Mouse (Mus musculus) midbrain, embryonic 14.5 days (tissue): ENCODE measurements at regions not wholly inside any gene's neighbourhood (a gene's known extent, or its start where the extent isn't known, plus 50 kb on each side); places are given as distances from the start of the nearest gene placed in this dataset.

ENCODE experiments used
- ATAC-seq: fragments of 200-750 bp; cut with Nextera tagmentation; 2 replicates; pipeline ENCODE4 v1.8.0; 2017; ENCODE audit warnings: moderate number of reproducible peaks, moderate library complexity; ENCODE audit not compliant: low FRiP score, low TSS enrichment
- DNase-seq: peaks from one replicate; pipeline ENCODE4 v3.0.0-alpha.2; 2015
- H3K27ac ChIP-seq: fragments of 300-500 bp; sonication (generic); replicated peaks from 2 replicates; pipeline ENCODE4 v1.5.1; 2014; ENCODE audit warnings: mild to moderate bottlenecking, low read depth, low read length, moderate library complexity
- H3K27me3 ChIP-seq: fragments of 300-500 bp; sonication (generic); 2 replicates; pipeline ENCODE4 v1.6.1; 2014; ENCODE audit warnings: low read length, control low read depth, mixed read lengths; ENCODE audit not compliant: control insufficient read depth, insufficient read depth
- H3K36me3 ChIP-seq: fragments of 300-500 bp; sonication (generic); 2 replicates; pipeline ENCODE4 v1.6.1; 2014; ENCODE audit warnings: low read length, control low read depth; ENCODE audit not compliant: control insufficient read depth, insufficient read depth
- H3K4me1 ChIP-seq: fragments of 300-500 bp; sonication (generic); 2 replicates; pipeline ENCODE4 v1.6.1; 2014; ENCODE audit warnings: mild to moderate bottlenecking, antibody characterized with exemption, low read length, control low read depth; ENCODE audit not compliant: control insufficient read depth, insufficient read depth
- H3K4me2 ChIP-seq: fragments of 300-500 bp; sonication (generic); 2 replicates; pipeline ENCODE4 v1.6.1; 2014; ENCODE audit warnings: mild to moderate bottlenecking, low read length, moderate library complexity
- H3K4me3 ChIP-seq: fragments of 300-500 bp; sonication (generic); replicated peaks from 2 replicates; pipeline ENCODE4 v1.5.1; 2014; ENCODE audit warnings: low read depth, low read length
- H3K9ac ChIP-seq: fragments of 300-500 bp; sonication (generic); replicated peaks from 2 replicates; pipeline ENCODE4 v1.6.1; 2014; ENCODE audit warnings: mild to moderate bottlenecking, low read length, moderate library complexity
- H3K9me3 ChIP-seq: fragments of 300-500 bp; sonication (generic); 2 replicates; pipeline ENCODE4 v1.6.1; 2016; ENCODE audit warnings: low read length, control low read depth, mixed read lengths; ENCODE audit not compliant: control insufficient read depth
- WGBS: fragments of 180-500 bp; shearing (Covaris S2); extraction: QIAGEN DNeasy Blood & Tissue Kit; methylation state at CpG from one replicate; pipeline ENCODE4 v1.1.7; 2014; 5-methylcytosine and 5-hydroxymethylcytosine counted together

GRCm38 (mm10) chr8:127662776-127663499 lies 599.2 kb downstream of the Pard3 start:
- Histone ChIP-seq H3K9ac (no peak overlapping the region), H3K27ac (no peak overlapping the region), H3K4me3 (no peak overlapping the region), H3K9me3 (no peaks in the 10 kb centered on the region), H3K4me2 (no peak overlapping the region), H3K36me3 (no peaks in the 10 kb centered on the region), H3K4me1 (no peaks in the 10 kb centered on the region), H3K27me3 (no peaks in the 10 kb centered on the region)
- 95% methylated on average over 2 of the region's 2 CpGs for WGBS
- no peak for DNase-seq
- ATAC-seq, result no peak

DNA sequence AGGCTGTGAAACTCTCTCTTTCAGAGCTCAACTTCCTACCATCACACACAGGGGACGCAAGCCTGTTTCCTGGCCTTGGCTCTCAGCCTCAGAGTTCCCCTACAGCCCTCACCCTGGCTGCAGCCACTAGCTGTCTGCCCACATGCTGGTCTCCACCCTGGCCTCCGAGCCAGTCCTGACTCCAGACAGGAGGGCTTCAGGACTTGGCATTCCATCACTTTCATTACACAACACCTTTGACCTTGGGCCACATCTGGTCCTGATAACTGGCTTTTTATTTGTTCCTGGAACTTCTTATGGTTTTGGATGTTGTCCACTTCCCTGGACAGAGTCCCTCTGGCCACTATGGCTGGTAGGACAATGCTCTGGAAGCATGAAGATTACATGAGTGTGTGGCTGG lies 602.9 kb downstream of the Pard3 start:
- Histone ChIP-seq H3K9me3 (no peaks in the 10 kb centered on the region), H3K27ac (no peak overlapping the region), H3K4me1 (no peaks in the 10 kb centered on the region), H3K9ac (no peak overlapping the region), H3K36me3 (no peaks in the 10 kb centered on the region), H3K4me3 (no peak overlapping the region), H3K4me2 (no peak overlapping the region), H3K27me3 (no peaks in the 10 kb centered on the region)
- DNase-seq (no peak), ATAC-seq (no peak)
- WGBS, result 83% methylated on average over 2 of the region's 2 CpGs

DNA sequence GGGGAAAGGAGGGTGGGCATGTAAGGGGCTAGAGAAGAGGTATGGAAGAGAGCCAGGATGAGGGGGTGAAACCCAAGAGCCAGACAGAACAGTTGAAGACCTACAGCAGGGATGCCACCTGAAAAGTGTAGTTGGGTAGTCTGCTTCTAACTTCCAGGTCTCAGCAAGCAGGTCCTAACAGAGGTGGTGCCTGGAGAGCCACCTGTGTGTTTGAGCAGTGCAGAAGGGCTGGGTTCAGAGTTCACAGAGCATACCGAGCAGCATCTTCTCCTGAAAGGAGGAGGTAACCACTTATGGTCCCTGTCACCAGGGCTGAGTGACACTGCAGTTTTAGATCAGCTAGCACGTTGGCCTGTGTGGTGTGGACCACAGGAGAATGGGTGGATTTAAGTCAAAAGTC lies 605.3 kb downstream of the Pard3 start:
- Histone ChIP-seq H3K4me1 (no peaks in the 10 kb centered on the region), H3K27ac (no peak overlapping the region), H3K9me3 (no peaks in the 10 kb centered on the region), H3K9ac (no peak overlapping the region), H3K27me3 (no peaks in the 10 kb centered on the region), H3K4me2 (no peak overlapping the region), H3K36me3 (no peaks in the 10 kb centered on the region), H3K4me3 (no peak overlapping the region)
- WGBS, result 81% methylated on average over 2 of the region's 2 CpGs
- DNase-seq (no peak), ATAC-seq (no peak)

- ATAC-seq (no peak), DNase-seq (no peak)
- no peak overlapping the region for H3K4me3 ChIP-seq
- no peak overlapping the region for H3K4me2 ChIP-seq
- no peaks in the 10 kb centered on the region for H3K36me3 ChIP-seq
- H3K9ac ChIP-seq, result no peak overlapping the region
- no peaks in the 10 kb centered on the region for H3K4me1 ChIP-seq
- H3K9me3 ChIP-seq, result no peaks in the 10 kb centered on the region
- WGBS, result 89% methylated on average over 1 of the region's 1 CpGs
- no peaks in the 10 kb centered on the region for H3K27me3 ChIP-seq
- H3K27ac ChIP-seq, result no peak overlapping the region
These were observed 610.4 kb downstream of the Pard3 start for GRCm38 (mm10) chr8:127674063-127674462.

DNA sequence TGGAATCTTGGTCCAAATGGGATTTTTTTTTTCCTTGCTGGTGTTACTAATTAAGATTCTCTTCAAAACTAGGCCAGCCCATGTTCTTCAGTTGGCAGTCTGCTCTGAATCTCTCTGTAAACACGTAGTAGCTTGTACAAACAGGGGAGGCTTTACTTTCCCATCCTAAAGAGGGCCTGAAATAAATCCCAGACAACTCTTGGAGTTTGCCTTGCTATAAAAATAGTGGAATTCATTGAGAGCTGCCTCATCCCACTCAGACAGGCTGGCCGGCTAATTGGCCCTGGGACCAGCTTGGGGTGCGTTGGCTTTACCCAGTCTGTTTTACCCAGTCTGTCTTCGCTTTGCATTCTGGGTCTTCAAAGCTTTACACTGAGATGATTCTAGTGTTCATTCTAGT lies 611.7 kb downstream of the Pard3 start:
- ATAC-seq (no peak), DNase-seq (no peak)
- 89% methylated on average over 4 of the region's 4 CpGs for WGBS

GRCm38 (mm10) chr8:127680205-127680604 lies 616.5 kb downstream of the Pard3 start:
- no peak for DNase-seq

More for the DNA sequence above, 611.7 kb downstream of the Pard3 start:
- no peak overlapping the region for H3K4me2 ChIP-seq
- no peak overlapping the region for H3K27ac ChIP-seq
- no peaks in the 10 kb centered on the region for H3K27me3 ChIP-seq
- no peak overlapping the region for H3K4me3 ChIP-seq
- no peaks in the 10 kb centered on the region for H3K9me3 ChIP-seq
- H3K9ac ChIP-seq, result no peak overlapping the region
- no peaks in the 10 kb centered on the region for H3K36me3 ChIP-seq
- H3K4me1 ChIP-seq, result no peaks in the 10 kb centered on the region

GRCm38 (mm10) chr8:127684213-127684612 lies 620.5 kb downstream of the Pard3 start:
- no peak overlapping the region for H3K9ac ChIP-seq
- no peaks in the 10 kb centered on the region for H3K36me3 ChIP-seq
- H3K4me1 ChIP-seq, result no peaks in the 10 kb centered on the region
- no peak overlapping the region for H3K4me2 ChIP-seq
- no peaks in the 10 kb centered on the region for H3K27me3 ChIP-seq
- no peak overlapping the region for H3K27ac ChIP-seq
- no peaks in the 10 kb centered on the region for H3K9me3 ChIP-seq
- DNase-seq (peak; percentile 7), ATAC-seq (no peak)
- WGBS, result 66% methylated on average over 5 of the region's 5 CpGs
- H3K4me3 ChIP-seq, result no peak overlapping the region

More at GRCm38 (mm10) chr8:127680205-127680604, 616.5 kb downstream of the Pard3 start:
- H3K4me3 ChIP-seq, result no peak overlapping the region
- no peak for ATAC-seq
- no peak overlapping the region for H3K4me2 ChIP-seq
- no peaks in the 10 kb centered on the region for H3K4me1 ChIP-seq
- no peak overlapping the region for H3K27ac ChIP-seq
- no peaks in the 10 kb centered on the region for H3K36me3 ChIP-seq
- no peak overlapping the region for H3K9ac ChIP-seq
- H3K9me3 ChIP-seq, result no peaks in the 10 kb centered on the region
- WGBS, result 80% methylated on average over 3 of the region's 3 CpGs
- no peaks in the 10 kb centered on the region for H3K27me3 ChIP-seq

DNA sequence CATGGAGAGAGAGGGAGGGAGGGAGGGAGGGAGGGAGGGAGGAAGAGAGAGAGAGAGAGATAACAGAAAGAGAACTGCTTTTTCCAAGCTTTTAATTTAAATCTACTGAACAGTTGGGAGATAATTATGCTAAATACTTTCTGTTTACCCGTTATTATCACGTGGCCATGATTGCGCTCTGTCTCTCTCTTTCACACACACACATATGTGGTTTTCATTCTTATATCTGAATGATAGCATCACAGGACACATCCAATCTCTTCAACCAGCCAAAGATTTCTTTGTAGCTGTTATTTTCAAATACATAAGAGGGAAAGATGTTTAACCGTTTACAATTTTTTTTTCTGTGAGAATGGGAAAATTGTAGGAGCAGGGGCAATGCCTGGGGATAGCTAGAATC lies 627.1 kb downstream of the Pard3 start:
- Histone ChIP-seq H3K36me3 (no peaks in the 10 kb centered on the region), H3K27ac (no peak overlapping the region), H3K9me3 (no peaks in the 10 kb centered on the region), H3K4me3 (no peak overlapping the region), H3K9ac (no peak overlapping the region), H3K4me2 (no peak overlapping the region), H3K4me1 (no peaks in the 10 kb centered on the region), H3K27me3 (no peaks in the 10 kb centered on the region)
- 94% methylated on average over 4 of the region's 4 CpGs for WGBS
- DNase-seq (no peak), ATAC-seq (no peak)

DNA sequence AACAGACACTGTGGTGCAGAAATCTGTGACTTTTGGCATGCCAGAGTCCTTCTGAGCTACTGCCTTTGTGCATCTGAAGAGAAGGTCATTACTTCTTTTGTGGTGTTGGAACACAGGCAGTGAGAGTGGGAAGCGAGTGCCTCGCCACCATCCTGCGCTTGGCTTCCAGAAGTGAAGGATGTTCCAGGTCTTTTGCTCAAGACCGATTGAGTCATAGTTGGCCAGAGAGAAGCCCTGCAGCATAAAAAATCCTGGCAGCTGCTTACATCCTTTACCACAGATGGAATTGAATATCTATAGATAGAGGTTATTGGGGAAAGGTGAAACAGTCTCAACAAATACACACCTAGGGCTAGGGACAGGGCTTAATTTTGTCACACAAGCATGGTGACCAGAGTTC lies 634.7 kb downstream of the Pard3 start:
- H3K9me3 ChIP-seq, result no peaks in the 10 kb centered on the region
- DNase-seq (no peak), ATAC-seq (no peak)
- no peak overlapping the region for H3K4me2 ChIP-seq
- no peaks in the 10 kb centered on the region for H3K36me3 ChIP-seq
- H3K4me1 ChIP-seq, result no peaks in the 10 kb centered on the region
- H3K27ac ChIP-seq, result no peak overlapping the region
- 93% methylated on average over 4 of the region's 4 CpGs for WGBS
- no peak overlapping the region for H3K4me3 ChIP-seq
- no peaks in the 10 kb centered on the region for H3K27me3 ChIP-seq
- H3K9ac ChIP-seq, result no peak overlapping the region
